Mouse (Mus musculus) embryonic facial prominence, embryonic 15.5 days (tissue): ENCODE measurements around the gene E4f1. TPM values are rescaled to one million over a fixed set of nuclear protein-coding genes. Genes with fewer than 3 reads are reported as not detected.

Source experiments
- ATAC-seq: fragments of 200-750 bp; cut with Nextera tagmentation; 2 replicates; pipeline ENCODE4 v1.8.0; 2017; ENCODE audit warnings: low read depth, moderate TSS enrichment; ENCODE audit not compliant: insufficient number of reproducible peaks, low FRiP score, low TSS enrichment
- H3K27ac ChIP-seq: fragments of 300-500 bp; sonication (generic); replicated peaks from 2 replicates; pipeline ENCODE4 v1.5.1; 2015; ENCODE audit warnings: mild to moderate bottlenecking, inconsistent platforms
- H3K27me3 ChIP-seq: fragments of 300-500 bp; sonication (generic); 2 replicates; pipeline ENCODE4 v1.6.1; 2015; ENCODE audit warnings: inconsistent platforms
- H3K36me3 ChIP-seq: fragments of 300-500 bp; sonication (generic); 2 replicates; pipeline ENCODE4 v1.6.1; 2015; ENCODE audit warnings: mild to moderate bottlenecking, inconsistent platforms
- H3K4me1 ChIP-seq: fragments of 300-500 bp; sonication (generic); 2 replicates; pipeline ENCODE4 v1.6.1; 2015; ENCODE audit warnings: inconsistent platforms
- H3K4me2 ChIP-seq: fragments of 300-500 bp; sonication (generic); replicated peaks from 2 replicates; pipeline ENCODE4 v1.6.1; 2015; ENCODE audit warnings: mild to moderate bottlenecking, inconsistent platforms
- H3K4me3 ChIP-seq: fragments of 300-500 bp; sonication (generic); replicated peaks from 2 replicates; pipeline ENCODE4 v1.5.1; 2015; ENCODE audit warnings: mild to moderate bottlenecking, inconsistent platforms
- H3K9ac ChIP-seq: fragments of 300-500 bp; sonication (generic); 2 replicates; pipeline ENCODE4 v1.6.1; 2015; ENCODE audit warnings: inconsistent platforms
- H3K9me3 ChIP-seq: fragments of 300-500 bp; sonication (generic); replicated peaks from 2 replicates; pipeline ENCODE4 v1.6.1; 2016; ENCODE audit warnings: inconsistent platforms
- WGBS: fragments of 180-500 bp; shearing (Covaris S2); methylation state at CpG from one replicate; pipeline ENCODE4 v1.1.7; 2015; 5-methylcytosine and 5-hydroxymethylcytosine counted together
- polyA plus RNA-seq: library from polyadenylated mRNA; unstranded; fragments of >200 nt; fragmentation: Nextera tagmentation; extraction: Ambion mirVana; gene quantifications from 2 replicates; pipeline ENCODE4 v1.2.1, GENCODE M21; 2015

E4f1 gene
- polyA plus RNA-seq, 1 experiment from 2014 or later = 37.0 TPM

- no peak overlapping the region for H3K4me3 ChIP-seq
- H3K9me3 ChIP-seq = no peaks in the 10 kb centered on the region
- H3K27me3 ChIP-seq = no peaks in the 10 kb centered on the region
- WGBS = 96% methylated on average over 6 of the region's 6 CpGs
- peaks cover 55% of the 10 kb centered on the region for H3K36me3 ChIP-seq
- no peak overlapping the region for H3K9ac ChIP-seq
- no peak overlapping the region for H3K27ac ChIP-seq
- peaks cover 18% of the 10 kb centered on the region; the same call in 1 of the 2 replicates for H3K4me1 ChIP-seq
- ATAC-seq = no peak
- no peak overlapping the region for H3K4me2 ChIP-seq
Measured at GRCm38 (mm10) chr17:24451220-24451619, 18.9 kb downstream of the E4f1 start.

- Histone ChIP-seq H3K4me1 (peaks cover 12% of the 10 kb centered on the region; the same call in 1 of the 2 replicates), H3K9me3 (no peaks in the 10 kb centered on the region), H3K4me2 (no peak overlapping the region), H3K36me3 (peaks cover 72% of the 10 kb centered on the region), H3K27me3 (no peaks in the 10 kb centered on the region), H3K9ac (no peak overlapping the region), H3K27ac (no peak overlapping the region), H3K4me3 (no peak overlapping the region)
- ATAC-seq = no peak
- WGBS = 93% methylated on average over 6 of the region's 6 CpGs
Measured at GRCm38 (mm10) chr17:24449507-24449906, 20.6 kb downstream of the E4f1 start.

- ATAC-seq = no peak
- Histone ChIP-seq H3K4me1 (no peaks in the 10 kb centered on the region), H3K36me3 (peaks cover 81% of the 10 kb centered on the region), H3K4me3 (no peak overlapping the region), H3K9me3 (no peaks in the 10 kb centered on the region), H3K4me2 (no peak overlapping the region), H3K27me3 (no peaks in the 10 kb centered on the region), H3K9ac (no peak overlapping the region), H3K27ac (no peak overlapping the region)
- 90% methylated on average over 8 of the region's 8 CpGs for WGBS
Measured at GRCm38 (mm10) chr17:24446590-24446989, 23.5 kb downstream of the E4f1 start.

GRCm38 (mm10) chr17:24443409-24443808 lies 26.7 kb downstream of the E4f1 start:
- Histone ChIP-seq H3K9ac (no peak overlapping the region), H3K9me3 (no peaks in the 10 kb centered on the region), H3K36me3 (peaks cover 81% of the 10 kb centered on the region), H3K27me3 (no peaks in the 10 kb centered on the region), H3K27ac (peak overlapping the region; percentile 55; the same call in 1 of the 2 replicates), H3K4me2 (no peak overlapping the region), H3K4me1 (no peaks in the 10 kb centered on the region), H3K4me3 (no peak overlapping the region)
- 66% methylated on average over 4 of the region's 4 CpGs for WGBS
- ATAC-seq = no peak

GRCm38 (mm10) chr17:24442632-24443155 lies 27.4 kb downstream of the E4f1 start, which contains the start of gene Dnase1l2:
Gene Dnase1l2, minus strand, starts transcription at chr17:24443105.
- 58% methylated on average over 7 of the region's 7 CpGs for WGBS
- Histone ChIP-seq H3K9ac (no peak within 1 kb of the TSS), H3K27me3 (no peaks in the 10 kb centered on the region), H3K27ac (peak within 1 kb of the TSS; percentile 55; the same call in 1 of the 2 replicates), H3K4me1 (no peaks in the 10 kb centered on the region), H3K9me3 (no peaks in the 10 kb centered on the region), H3K4me2 (no peak within 1 kb of the TSS), H3K36me3 (peaks cover 78% of the 10 kb centered on the region), H3K4me3 (no peak within 1 kb of the TSS)
- ATAC-seq = no peak

- Histone ChIP-seq H3K4me3 (no peak overlapping the region), H3K9ac (no peak overlapping the region), H3K4me1 (no peaks in the 10 kb centered on the region), H3K4me2 (no peak overlapping the region), H3K9me3 (no peaks in the 10 kb centered on the region), H3K36me3 (peaks cover 73% of the 10 kb centered on the region), H3K27me3 (no peaks in the 10 kb centered on the region), H3K27ac (no peak overlapping the region)
- no peak for ATAC-seq
- WGBS = 86% methylated on average over 14 of the region's 14 CpGs
Measured at GRCm38 (mm10) chr17:24442107-24442506, 28.0 kb downstream of the E4f1 start.

GRCm38 (mm10) chr17:24441148-24441547 lies 29.0 kb downstream of the E4f1 start:
- no peak overlapping the region for H3K27ac ChIP-seq
- no peak for ATAC-seq
- no peak overlapping the region for H3K9ac ChIP-seq
- H3K4me3 ChIP-seq = no peak overlapping the region
- no peaks in the 10 kb centered on the region for H3K27me3 ChIP-seq
- no peak overlapping the region for H3K4me2 ChIP-seq
- H3K36me3 ChIP-seq = peaks cover 63% of the 10 kb centered on the region
- H3K4me1 ChIP-seq = no peaks in the 10 kb centered on the region
- 61% methylated on average over 2 of the region's 2 CpGs for WGBS
- H3K9me3 ChIP-seq = no peaks in the 10 kb centered on the region

GRCm38 (mm10) chr17:24440377-24440776 lies 29.7 kb downstream of the E4f1 start:
- Histone ChIP-seq H3K9ac (no peak overlapping the region), H3K4me2 (no peak overlapping the region), H3K36me3 (peaks cover 55% of the 10 kb centered on the region), H3K27me3 (no peaks in the 10 kb centered on the region), H3K4me1 (no peaks in the 10 kb centered on the region), H3K27ac (no peak overlapping the region), H3K9me3 (no peaks in the 10 kb centered on the region), H3K4me3 (no peak overlapping the region)
- no peak for ATAC-seq
- 86% methylated on average over 8 of the region's 8 CpGs for WGBS

- H3K36me3 ChIP-seq = peaks cover 48% of the 10 kb centered on the region
- H3K4me1 ChIP-seq = no peaks in the 10 kb centered on the region
- H3K4me3 ChIP-seq = no peak overlapping the region
- H3K27me3 ChIP-seq = no peaks in the 10 kb centered on the region
- H3K27ac ChIP-seq = no peak overlapping the region
- H3K9ac ChIP-seq = no peak overlapping the region
- H3K4me2 ChIP-seq = no peak overlapping the region
- ATAC-seq = peak; percentile 29; the same call in 1 of the 2 replicates
- H3K9me3 ChIP-seq = no peaks in the 10 kb centered on the region
- WGBS = 72% methylated on average over 5 of the region's 5 CpGs
Measured at GRCm38 (mm10) chr17:24437016-24437415, 33.1 kb downstream of the E4f1 start.

GRCm38 (mm10) chr17:24429201-24429983 lies 40.7 kb downstream of the E4f1 start:
- WGBS = 84% methylated on average over 14 of the region's 14 CpGs

GRCm38 (mm10) chr17:24427170-24427557 lies 42.9 kb downstream of the E4f1 start:
- 5% methylated on average over 8 of the region's 8 CpGs for whole genome bisulfite sequencing
- peak overlapping the region; percentile 60 for H3K4me2 ChIP-seq
- peaks cover 30% of the 10 kb centered on the region for H3K36me3 ChIP-seq
- peak overlapping the region; percentile 93 for H3K27ac ChIP-seq
- H3K4me1 ChIP-seq = peaks cover 14% of the 10 kb centered on the region
- H3K9ac ChIP-seq = peak overlapping the region; percentile 79
- no peaks in the 10 kb centered on the region for H3K9me3 ChIP-seq
- no peak for ATAC-seq
- peak overlapping the region; percentile 65 for H3K4me3 ChIP-seq
- H3K27me3 ChIP-seq = no peaks in the 10 kb centered on the region

More at GRCm38 (mm10) chr17:24429201-24429983, 40.7 kb downstream of the E4f1 start:
- Histone ChIP-seq H3K9me3 (no peaks in the 10 kb centered on the region), H3K4me2 (no peak overlapping the region), H3K4me1 (peaks cover 14% of the 10 kb centered on the region), H3K27ac (no peak overlapping the region), H3K4me3 (no peak overlapping the region), H3K27me3 (no peaks in the 10 kb centered on the region), H3K9ac (no peak overlapping the region), H3K36me3 (peaks cover 16% of the 10 kb centered on the region)
- ATAC-seq = no peak
